Mouse (Mus musculus): Measurements from ENCODE around the gene Prkca. TPM values are rescaled to one million over a fixed set of nuclear protein-coding genes. Genes with fewer than 3 reads are reported as not detected.

Gene Prkca
- polyA plus RNA-seq, 1 experiment from 2014 or later: 8.5 TPM

GRCm38 (mm10) chr11:108068430-108068829 is 275.3 kb downstream of the Prkca start:
- no peak overlapping the region for H3K4me2 ChIP-seq (replicated peaks)
- no peak overlapping the region for H3K27ac ChIP-seq
- H3K27me3 ChIP-seq (replicated peaks): no peaks in the 10 kb centered on the region
- no peak overlapping the region for H3K4me3 ChIP-seq
- H3K9ac ChIP-seq: no peak overlapping the region
- H3K4me1 ChIP-seq: no peaks in the 10 kb centered on the region
- no peaks in the 10 kb centered on the region for H3K36me3 ChIP-seq
- H3K9me3 ChIP-seq: no peaks in the 10 kb centered on the region
- 86% methylated on average over 5 of the region's 5 CpGs for WGBS
- ATAC-seq (ENCODE audit: low FRiP score, low read depth): no peak

- ATAC-seq (ENCODE audit: low FRiP score, low read depth): no peak
- Histone ChIP-seq H3K4me2 (replicated peaks) (no peak overlapping the region), H3K9me3 (no peaks in the 10 kb centered on the region), H3K9ac (no peak overlapping the region), H3K27me3 (replicated peaks) (no peaks in the 10 kb centered on the region), H3K27ac (no peak overlapping the region), H3K4me1 (no peaks in the 10 kb centered on the region), H3K36me3 (no peaks in the 10 kb centered on the region), H3K4me3 (no peak overlapping the region)
- 91% methylated on average over 7 of the region's 7 CpGs for WGBS
These were observed 276.6 kb downstream of the Prkca start for GRCm38 (mm10) chr11:108067161-108067560.

- Histone ChIP-seq H3K4me3 (no peak overlapping the region), H3K9ac (no peak overlapping the region), H3K27ac (no peak overlapping the region), H3K4me1 (no peaks in the 10 kb centered on the region), H3K27me3 (replicated peaks) (no peaks in the 10 kb centered on the region), H3K4me2 (replicated peaks) (no peak overlapping the region), H3K9me3 (no peaks in the 10 kb centered on the region), H3K36me3 (no peaks in the 10 kb centered on the region)
- WGBS: 81% methylated on average over 3 of the region's 3 CpGs
- no peak for ATAC-seq (ENCODE audit: low FRiP score, low read depth)
These were observed 279.3 kb downstream of the Prkca start for GRCm38 (mm10) chr11:108064401-108064800.

GRCm38 (mm10) chr11:108063096-108063495 is 280.6 kb downstream of the Prkca start:
- Histone ChIP-seq H3K4me3 (no peak overlapping the region), H3K4me1 (no peaks in the 10 kb centered on the region), H3K36me3 (no peaks in the 10 kb centered on the region), H3K27ac (no peak overlapping the region), H3K27me3 (replicated peaks) (no peaks in the 10 kb centered on the region), H3K9ac (no peak overlapping the region), H3K9me3 (no peaks in the 10 kb centered on the region), H3K4me2 (replicated peaks) (no peak overlapping the region)
- 61% methylated on average over 8 of the region's 8 CpGs for WGBS
- ATAC-seq (ENCODE audit: low FRiP score, low read depth): no peak

- no peaks in the 10 kb centered on the region for H3K36me3 ChIP-seq
- WGBS: 82% methylated on average over 17 of the region's 17 CpGs
These were observed 281.9 kb downstream of the Prkca start for GRCm38 (mm10) chr11:108061571-108062479.

GRCm38 (mm10) chr11:108057138-108057537 is 286.6 kb downstream of the Prkca start:
- no peaks in the 10 kb centered on the region for H3K4me1 ChIP-seq
- 90% methylated on average over 6 of the region's 6 CpGs for WGBS
- no peaks in the 10 kb centered on the region for H3K9me3 ChIP-seq
- ATAC-seq (ENCODE audit: low FRiP score, low read depth): no peak
- no peak overlapping the region for H3K27ac ChIP-seq
- H3K4me3 ChIP-seq: no peak overlapping the region
- H3K27me3 ChIP-seq (replicated peaks): no peaks in the 10 kb centered on the region
- H3K4me2 ChIP-seq (replicated peaks): no peak overlapping the region
- no peak overlapping the region for H3K9ac ChIP-seq
- H3K36me3 ChIP-seq: no peaks in the 10 kb centered on the region

More at GRCm38 (mm10) chr11:108061571-108062479, 281.9 kb downstream of the Prkca start:
- no peak for ATAC-seq (ENCODE audit: low FRiP score, low read depth)
- Histone ChIP-seq H3K4me2 (replicated peaks) (no peak overlapping the region), H3K9me3 (no peaks in the 10 kb centered on the region), H3K27ac (no peak overlapping the region), H3K9ac (no peak overlapping the region), H3K27me3 (replicated peaks) (no peaks in the 10 kb centered on the region), H3K4me1 (no peaks in the 10 kb centered on the region), H3K4me3 (no peak overlapping the region)

GRCm38 (mm10) chr11:108054647-108055046 is 289.1 kb downstream of the Prkca start:
- Histone ChIP-seq H3K4me1 (no peaks in the 10 kb centered on the region), H3K4me2 (replicated peaks) (no peak overlapping the region), H3K9me3 (no peaks in the 10 kb centered on the region), H3K9ac (no peak overlapping the region), H3K27me3 (replicated peaks) (no peaks in the 10 kb centered on the region), H3K4me3 (no peak overlapping the region), H3K27ac (no peak overlapping the region), H3K36me3 (no peaks in the 10 kb centered on the region)
- WGBS: 85% methylated on average over 3 of the region's 3 CpGs
- ATAC-seq (ENCODE audit: low FRiP score, low read depth): no peak

GRCm38 (mm10) chr11:108053746-108054145 is 290.0 kb downstream of the Prkca start:
- H3K9ac ChIP-seq: no peak overlapping the region
- H3K4me3 ChIP-seq: no peak overlapping the region
- H3K27ac ChIP-seq: no peak overlapping the region
- H3K4me2 ChIP-seq (replicated peaks): no peak overlapping the region
- ATAC-seq (ENCODE audit: low FRiP score, low read depth): no peak
- no peaks in the 10 kb centered on the region for H3K27me3 ChIP-seq (replicated peaks)
- H3K4me1 ChIP-seq: no peaks in the 10 kb centered on the region
- H3K9me3 ChIP-seq: no peaks in the 10 kb centered on the region
- WGBS: 71% methylated on average over 10 of the region's 10 CpGs
- H3K36me3 ChIP-seq: no peaks in the 10 kb centered on the region

- H3K9ac ChIP-seq: no peak overlapping the region
- no peak for ATAC-seq (ENCODE audit: low FRiP score, low read depth)
- no peak overlapping the region for H3K27ac ChIP-seq
- WGBS: 63% methylated on average over 7 of the region's 7 CpGs
- no peak overlapping the region for H3K4me3 ChIP-seq
- peaks cover 6% of the 10 kb centered on the region; the same call in 1 of the 2 replicates for H3K4me1 ChIP-seq
- no peaks in the 10 kb centered on the region for H3K9me3 ChIP-seq
- no peak overlapping the region for H3K4me2 ChIP-seq (replicated peaks)
- H3K36me3 ChIP-seq: no peaks in the 10 kb centered on the region
- no peaks in the 10 kb centered on the region for H3K27me3 ChIP-seq (replicated peaks)
These were observed 302.1 kb downstream of the Prkca start for GRCm38 (mm10) chr11:108041669-108042068.

- WGBS: 75% methylated on average over 2 of the region's 2 CpGs
- Histone ChIP-seq H3K9me3 (no peaks in the 10 kb centered on the region), H3K36me3 (no peaks in the 10 kb centered on the region), H3K4me3 (no peak overlapping the region), H3K9ac (no peak overlapping the region), H3K4me2 (replicated peaks) (no peak overlapping the region), H3K27ac (no peak overlapping the region), H3K4me1 (peaks cover 6% of the 10 kb centered on the region; the same call in 1 of the 2 replicates), H3K27me3 (replicated peaks) (no peaks in the 10 kb centered on the region)
- ATAC-seq (ENCODE audit: low FRiP score, low read depth): no peak
These were observed 302.9 kb downstream of the Prkca start for GRCm38 (mm10) chr11:108040823-108041222.

- Histone ChIP-seq H3K27me3 (replicated peaks) (no peaks in the 10 kb centered on the region), H3K4me2 (replicated peaks) (no peak overlapping the region), H3K9ac (no peak overlapping the region), H3K27ac (no peak overlapping the region), H3K9me3 (no peaks in the 10 kb centered on the region), H3K4me1 (peaks cover 7% of the 10 kb centered on the region; the same call in 1 of the 2 replicates), H3K36me3 (no peaks in the 10 kb centered on the region), H3K4me3 (no peak overlapping the region)
- ATAC-seq (ENCODE audit: low FRiP score, low read depth): no peak
- 93% methylated on average over 17 of the region's 17 CpGs for WGBS
These were observed 304.0 kb downstream of the Prkca start for GRCm38 (mm10) chr11:108039761-108040160.

GRCm38 (mm10) chr11:108038989-108039388 is 304.7 kb downstream of the Prkca start:
- Histone ChIP-seq H3K4me1 (peaks cover 12% of the 10 kb centered on the region; the same call in 1 of the 2 replicates), H3K4me2 (replicated peaks) (no peak overlapping the region), H3K27ac (no peak overlapping the region), H3K4me3 (no peak overlapping the region), H3K9ac (no peak overlapping the region), H3K9me3 (no peaks in the 10 kb centered on the region), H3K36me3 (no peaks in the 10 kb centered on the region), H3K27me3 (replicated peaks) (no peaks in the 10 kb centered on the region)
- WGBS: 82% methylated on average over 12 of the region's 12 CpGs
- ATAC-seq (ENCODE audit: low FRiP score, low read depth): no peak

GRCm38 (mm10) chr11:108036339-108036738 is 307.4 kb downstream of the Prkca start:
- no peaks in the 10 kb centered on the region for H3K27me3 ChIP-seq (replicated peaks)
- no peak overlapping the region for H3K4me3 ChIP-seq
- peaks cover 12% of the 10 kb centered on the region; the same call in 1 of the 2 replicates for H3K4me1 ChIP-seq
- no peaks in the 10 kb centered on the region for H3K9me3 ChIP-seq
- no peak overlapping the region for H3K9ac ChIP-seq
- no peak for ATAC-seq (ENCODE audit: low FRiP score, low read depth)
- no peak overlapping the region for H3K27ac ChIP-seq
- H3K36me3 ChIP-seq: no peaks in the 10 kb centered on the region
- WGBS: 84% methylated on average over 10 of the region's 10 CpGs
- no peak overlapping the region for H3K4me2 ChIP-seq (replicated peaks)

All from neural tube, embryonic 12.5 days (tissue).